Mouse (Mus musculus) heart, embryonic 10.5 days (tissue): ENCODE results near the gene 2310061I04Rik. TPM values are rescaled to one million over a fixed set of nuclear protein-coding genes. Genes with fewer than 3 reads are reported as not detected.

Experiments
- DNase-seq: peaks from one replicate; pipeline ENCODE4 v3.0.0-alpha.2; 2017; ENCODE audit warnings: low spot score
- H3K27ac ChIP-seq: fragments of 300-500 bp; sonication (generic); 2 replicates; pipeline ENCODE4 v1.5.1; 2016; ENCODE audit warnings: mild to moderate bottlenecking
- H3K27me3 ChIP-seq: fragments of 300-500 bp; sonication (generic); 2 replicates; pipeline ENCODE4 v1.6.1; 2016; ENCODE audit warnings: mild to moderate bottlenecking; ENCODE audit not compliant: poor library complexity, insufficient read depth, severe bottlenecking
- H3K36me3 ChIP-seq: fragments of 300-500 bp; sonication (generic); 2 replicates; pipeline ENCODE4 v1.6.1; 2016; ENCODE audit warnings: mild to moderate bottlenecking, moderate library complexity
- H3K4me1 ChIP-seq: fragments of 300-500 bp; sonication (generic); 2 replicates; pipeline ENCODE4 v1.6.1; 2016; ENCODE audit warnings: mild to moderate bottlenecking
- H3K4me3 ChIP-seq: fragments of 300-500 bp; sonication (generic); 2 replicates; pipeline ENCODE4 v1.5.1; 2016; ENCODE audit warnings: mild to moderate bottlenecking, moderate library complexity
- H3K9me3 ChIP-seq: fragments of 300-500 bp; sonication (generic); 2 replicates; pipeline ENCODE4 v1.6.1; 2016; ENCODE audit warnings: mild to moderate bottlenecking, moderate library complexity
- WGBS: fragments of 180-500 bp; shearing (Covaris S2); methylation state at CpG from one replicate; pipeline ENCODE4 v1.1.7; 2016; 5-methylcytosine and 5-hydroxymethylcytosine counted together
- polyA plus RNA-seq: library from polyadenylated mRNA; unstranded; fragments of >200 nt; fragmentation: Nextera tagmentation; extraction: Ambion mirVana; gene quantifications from 2 replicates; pipeline ENCODE4 v1.2.1, GENCODE M21; 2016

The 2310061I04Rik gene
- polyA plus RNA-seq, 1 experiment from 2014 or later = 26.7 TPM

DNA sequence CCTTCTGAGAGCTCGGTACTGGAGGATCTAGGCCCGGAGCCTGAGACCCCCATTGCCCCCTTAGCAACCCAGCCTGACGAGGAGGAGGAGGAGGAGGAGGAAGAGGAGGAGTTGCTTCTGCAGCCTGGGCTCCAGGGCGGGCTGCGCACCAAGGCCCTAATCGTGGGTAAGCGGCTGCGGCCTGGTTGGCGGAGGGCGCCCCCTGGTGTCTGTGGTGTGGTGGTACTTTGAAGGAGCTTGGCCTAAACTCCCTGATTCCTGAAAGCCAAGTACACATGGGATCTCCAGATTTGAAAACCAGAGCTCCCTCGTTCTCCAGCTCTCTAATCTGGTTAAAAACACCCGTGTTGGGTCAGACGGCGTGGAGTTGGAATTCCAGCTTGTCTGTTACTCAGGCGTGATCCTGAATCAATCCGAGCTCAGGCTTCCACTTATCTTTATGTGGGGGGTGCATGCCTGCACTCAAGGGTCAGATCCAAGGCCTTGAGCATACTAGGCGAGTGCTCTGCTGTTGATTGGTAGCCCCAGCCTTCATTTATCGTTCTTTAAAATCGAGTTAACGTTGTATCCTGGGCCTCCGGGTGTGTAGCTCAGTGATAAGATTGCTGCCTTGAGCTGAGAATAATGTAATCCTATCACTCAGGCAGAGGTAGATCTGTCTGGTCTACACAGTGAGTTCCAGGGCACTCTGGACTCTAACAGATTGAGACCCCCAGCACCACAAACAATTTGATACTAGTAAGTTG is 23.3 kb downstream of the 2310061I04Rik start:
- Histone ChIP-seq H3K27ac (0 out of 2 replicates have a peak overlapping the region, but pooled peaks have one; percentile 42), H3K36me3 (peaks cover 51% of the 10 kb centered on the region), H3K27me3 (no peaks in the 10 kb centered on the region), H3K9me3 (no peaks in the 10 kb centered on the region), H3K4me3 (peak overlapping the region; percentile 41), H3K4me1 (peaks cover 45% of the 10 kb centered on the region)
- WGBS = 24% methylated on average over 21 of the region's 21 CpGs
- DNase-seq = peak; percentile 93

DNA sequence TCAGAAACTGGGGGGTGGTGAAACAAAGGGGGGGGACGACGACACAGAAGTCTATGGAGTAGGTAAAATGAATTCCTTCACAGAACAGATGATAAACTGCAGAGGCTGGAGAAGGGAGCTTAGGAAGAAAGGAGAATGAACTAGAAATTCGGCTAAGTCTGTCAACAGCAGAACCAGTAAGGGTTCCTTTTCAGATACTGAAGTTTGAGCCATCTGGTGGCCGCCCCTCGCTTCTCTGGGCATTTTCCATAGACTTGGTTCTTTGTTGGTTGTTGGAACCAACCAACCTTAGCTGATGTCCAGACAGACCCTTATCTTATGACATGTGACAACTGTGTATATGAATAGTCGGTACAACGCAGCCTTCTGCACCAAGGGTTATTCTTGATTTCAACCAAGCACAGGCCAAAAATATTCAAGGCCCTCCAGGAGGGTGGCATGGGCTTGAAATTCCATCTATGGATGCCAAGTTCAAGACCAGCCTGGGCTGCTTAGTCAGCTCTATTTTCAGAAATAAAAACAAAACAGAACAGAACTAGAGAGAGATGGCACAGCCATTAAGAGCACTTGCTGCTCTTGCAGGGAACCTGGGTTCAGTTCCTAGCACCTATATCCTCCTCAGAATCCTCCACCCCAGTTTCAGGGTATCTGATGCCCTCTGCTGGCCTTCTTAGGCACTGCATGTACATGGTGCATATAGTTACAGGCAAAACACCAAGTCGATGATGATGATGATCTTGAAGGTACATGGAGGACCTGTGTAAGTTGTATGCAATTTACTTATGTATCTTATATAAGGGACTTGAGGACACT is 26.1 kb downstream of the 2310061I04Rik start:
- 66% methylated on average over 8 of the region's 8 CpGs for WGBS
- no peak for DNase-seq
- Histone ChIP-seq H3K27me3 (no peaks in the 10 kb centered on the region), H3K27ac (peak overlapping the region; percentile 93), H3K4me3 (peak overlapping the region; percentile 71), H3K36me3 (peaks cover 54% of the 10 kb centered on the region), H3K4me1 (peaks cover 65% of the 10 kb centered on the region), H3K9me3 (no peaks in the 10 kb centered on the region)

DNA sequence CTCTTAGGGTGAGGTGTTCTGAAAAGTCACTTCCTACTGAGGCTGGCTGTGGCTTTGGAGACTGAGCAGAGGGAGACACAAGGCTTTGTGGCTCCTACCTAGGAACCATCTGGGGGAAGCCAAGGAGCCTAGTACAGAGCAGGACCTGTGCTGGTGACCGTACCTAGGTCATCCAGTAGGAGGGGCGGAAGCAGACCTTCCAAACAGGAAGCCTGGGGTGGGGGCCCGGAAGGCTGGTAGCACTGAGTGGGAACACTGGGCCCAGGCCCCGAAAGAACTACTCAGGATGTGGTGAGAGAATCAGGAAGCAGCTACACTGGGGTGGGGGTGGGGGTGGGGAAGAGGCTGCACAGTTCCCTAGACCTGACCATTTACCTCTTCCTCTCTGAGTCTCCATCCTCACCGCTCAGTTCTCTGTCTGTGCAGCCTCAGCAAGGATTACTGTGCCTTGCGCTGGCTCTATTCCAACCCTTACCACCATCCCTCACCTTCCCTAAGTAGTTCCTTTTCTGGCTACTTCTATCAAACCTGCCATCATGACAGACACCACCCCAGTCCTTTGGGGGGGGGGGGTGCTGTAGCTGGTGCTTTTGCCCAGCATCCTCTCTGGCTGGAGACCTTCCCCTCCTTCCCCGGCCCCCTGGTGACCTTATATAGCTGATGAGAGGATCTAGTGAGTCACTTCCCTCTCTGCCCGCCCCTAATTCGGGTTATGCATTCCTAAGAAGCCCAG is 26.9 kb downstream of the 2310061I04Rik start:
- Histone ChIP-seq H3K27me3 (no peaks in the 10 kb centered on the region), H3K4me3 (peak overlapping the region; percentile 71), H3K27ac (peak overlapping the region; percentile 93), H3K9me3 (no peaks in the 10 kb centered on the region), H3K36me3 (peaks cover 49% of the 10 kb centered on the region), H3K4me1 (peaks cover 65% of the 10 kb centered on the region)
- no peak for DNase-seq
- 51% methylated on average over 9 of the region's 9 CpGs for WGBS

DNA sequence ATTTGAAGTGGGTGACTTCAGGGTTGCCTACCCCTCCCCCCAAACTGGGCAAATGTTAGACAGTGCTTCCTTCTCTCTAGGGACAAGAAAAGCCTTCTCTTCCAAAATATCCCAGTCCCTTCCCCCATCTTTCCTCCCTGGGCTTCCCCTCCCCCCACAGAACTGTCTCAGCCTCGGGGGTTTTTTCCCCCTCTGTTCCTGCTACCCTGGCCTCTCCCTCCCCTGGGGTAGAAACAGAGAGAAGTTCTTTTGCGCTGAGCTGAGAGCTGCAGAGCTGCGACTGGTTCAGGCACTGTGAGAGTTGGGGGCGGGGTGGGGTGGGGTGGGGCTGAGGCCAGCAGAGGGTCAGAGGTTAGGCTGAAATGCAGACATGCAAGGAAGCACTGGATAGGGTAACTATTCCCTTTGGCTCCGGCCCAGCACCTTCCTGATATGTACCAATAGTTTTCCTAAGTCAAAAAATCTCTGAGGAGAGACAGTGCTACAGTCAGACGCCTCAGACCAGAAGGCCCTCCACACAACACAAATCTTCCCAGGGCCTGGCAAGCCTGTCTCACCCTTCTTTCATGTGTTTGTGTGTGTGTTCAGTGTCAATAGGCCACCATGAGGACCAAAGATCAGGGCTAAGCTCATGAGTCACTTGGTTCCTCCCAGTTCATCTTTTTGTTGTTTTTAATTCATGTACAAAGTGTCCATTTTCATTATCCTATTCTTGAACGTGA is 27.7 kb downstream of the 2310061I04Rik start:
- peak; percentile 85 for DNase-seq
- no peaks in the 10 kb centered on the region for H3K27me3 ChIP-seq
- peaks cover 69% of the 10 kb centered on the region for H3K4me1 ChIP-seq
- WGBS = 7% methylated on average over 7 of the region's 7 CpGs
- H3K4me3 ChIP-seq = peak overlapping the region; percentile 71
- peaks cover 40% of the 10 kb centered on the region for H3K36me3 ChIP-seq
- no peaks in the 10 kb centered on the region for H3K9me3 ChIP-seq
- H3K27ac ChIP-seq = peak overlapping the region; percentile 93

DNA sequence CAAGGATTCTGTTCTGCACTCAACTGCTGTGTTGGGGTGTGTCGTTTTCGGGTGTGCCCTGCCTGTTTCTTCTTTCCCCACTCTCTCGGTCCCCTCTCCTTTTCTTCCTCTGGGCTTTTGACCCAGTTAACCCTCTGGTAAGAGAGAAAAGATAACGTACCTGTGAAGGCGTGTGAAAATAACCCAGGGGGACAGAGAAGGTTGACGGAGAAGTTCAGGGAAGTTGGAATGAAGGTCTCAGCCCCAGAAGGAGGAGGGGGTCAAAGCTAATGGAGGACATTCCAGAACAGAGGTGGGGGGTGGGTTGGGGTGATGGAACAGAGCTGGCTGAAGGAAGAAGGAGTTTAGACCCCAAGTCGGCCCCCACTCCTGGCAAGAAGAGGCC is 28.3 kb downstream of the 2310061I04Rik start:
- peaks cover 35% of the 10 kb centered on the region for H3K36me3 ChIP-seq
- H3K4me3 ChIP-seq = peak overlapping the region; percentile 71
- H3K27ac ChIP-seq = peak overlapping the region; percentile 93
- H3K4me1 ChIP-seq = peaks cover 69% of the 10 kb centered on the region
- no peaks in the 10 kb centered on the region for H3K9me3 ChIP-seq
- H3K27me3 ChIP-seq = no peaks in the 10 kb centered on the region
- DNase-seq = no peak
- WGBS = 3% methylated on average over 7 of the region's 7 CpGs

DNA sequence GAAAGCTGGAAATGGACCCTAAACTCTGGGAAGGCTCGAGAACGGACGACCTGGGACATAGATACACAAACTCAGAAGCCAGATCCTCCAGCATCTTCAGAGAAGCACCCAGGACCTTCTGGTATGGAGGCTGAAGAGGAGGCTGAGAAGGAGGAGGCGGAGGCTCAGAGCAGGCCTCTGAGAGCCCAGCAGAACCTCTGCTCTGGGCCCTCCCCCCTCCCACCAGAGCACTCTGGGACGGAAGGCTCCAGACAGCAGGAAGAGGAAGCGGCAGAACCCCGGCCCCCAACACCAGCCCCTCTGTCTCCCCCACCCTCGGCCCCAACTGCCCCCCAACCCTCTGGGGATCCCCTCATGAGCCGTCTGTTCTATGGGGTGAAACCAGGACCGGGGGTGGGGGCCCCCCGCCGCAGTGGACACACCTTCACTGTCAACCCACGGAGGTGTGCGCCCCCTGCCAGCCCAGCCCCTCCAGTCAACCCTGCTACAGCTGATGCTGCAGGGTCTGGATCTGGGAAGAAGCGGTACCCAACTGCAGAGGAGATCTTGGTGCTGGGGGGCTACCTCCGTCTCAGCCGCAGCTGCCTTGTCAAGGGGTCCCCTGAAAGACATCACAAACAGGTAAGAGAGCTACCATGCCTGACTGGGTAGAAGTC is 28.9 kb downstream of the 2310061I04Rik start:
- H3K9me3 ChIP-seq = no peaks in the 10 kb centered on the region
- H3K27me3 ChIP-seq = no peaks in the 10 kb centered on the region
- peaks cover 66% of the 10 kb centered on the region for H3K4me1 ChIP-seq
- 28% methylated on average over 17 of the region's 17 CpGs for WGBS
- H3K4me3 ChIP-seq = peak overlapping the region; percentile 71
- H3K27ac ChIP-seq = peak overlapping the region; percentile 93
- no peak for DNase-seq
- H3K36me3 ChIP-seq = peaks cover 30% of the 10 kb centered on the region

DNA sequence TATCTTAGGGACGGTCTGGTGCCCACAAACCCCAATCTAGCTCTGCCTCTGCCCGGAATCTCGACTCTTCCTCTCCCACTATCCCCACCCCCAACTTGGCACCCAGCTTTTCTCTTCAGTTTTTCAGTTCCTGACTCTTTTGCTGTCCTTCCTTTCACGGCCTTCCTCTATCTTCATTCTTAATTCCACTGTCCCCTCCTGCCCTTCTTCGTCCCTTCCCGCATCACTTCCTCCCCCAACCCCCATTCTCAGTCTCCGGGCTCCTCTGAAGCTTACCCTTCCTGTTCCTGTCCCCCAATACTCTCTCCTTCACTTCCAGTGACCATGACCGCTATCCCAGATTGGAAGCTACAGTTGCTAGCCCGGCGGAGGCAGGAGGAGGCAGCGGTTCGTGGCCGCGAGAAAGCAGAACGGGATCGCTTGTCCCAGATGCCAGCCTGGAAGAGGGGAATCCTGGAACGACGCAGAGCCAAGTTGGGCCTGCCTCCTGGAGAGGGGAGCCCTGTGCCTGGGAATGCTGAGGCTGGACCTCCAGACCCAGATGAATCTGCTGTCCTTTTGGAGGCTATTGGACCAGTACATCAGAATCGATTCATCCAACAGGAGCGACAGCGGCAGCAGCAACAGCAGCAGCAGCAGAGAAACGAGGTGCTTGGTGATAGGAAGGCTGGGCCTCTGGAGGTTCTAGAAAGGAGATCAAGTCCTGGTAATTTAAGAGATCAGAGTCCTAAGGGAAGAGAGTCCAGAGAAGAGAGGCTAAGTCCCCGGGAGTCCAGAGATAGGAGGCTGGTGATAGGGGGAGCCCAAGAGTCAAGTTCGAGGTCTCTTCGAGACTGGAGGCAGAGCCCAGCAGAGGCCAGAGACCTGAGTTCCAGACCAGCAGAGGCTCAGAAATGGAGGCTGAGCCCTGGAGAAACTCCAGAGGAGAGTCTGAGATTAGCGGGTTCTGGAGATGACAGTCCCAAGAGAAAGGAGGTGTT is 30.0 kb downstream of the 2310061I04Rik start:
- Histone ChIP-seq H3K27ac (peak overlapping the region; percentile 93), H3K36me3 (peaks cover 23% of the 10 kb centered on the region), H3K4me3 (peak overlapping the region; percentile 71), H3K4me1 (peaks cover 62% of the 10 kb centered on the region), H3K9me3 (no peaks in the 10 kb centered on the region), H3K27me3 (no peaks in the 10 kb centered on the region)
- WGBS = 8% methylated on average over 26 of the region's 26 CpGs
- DNase-seq = peak; percentile 75

DNA sequence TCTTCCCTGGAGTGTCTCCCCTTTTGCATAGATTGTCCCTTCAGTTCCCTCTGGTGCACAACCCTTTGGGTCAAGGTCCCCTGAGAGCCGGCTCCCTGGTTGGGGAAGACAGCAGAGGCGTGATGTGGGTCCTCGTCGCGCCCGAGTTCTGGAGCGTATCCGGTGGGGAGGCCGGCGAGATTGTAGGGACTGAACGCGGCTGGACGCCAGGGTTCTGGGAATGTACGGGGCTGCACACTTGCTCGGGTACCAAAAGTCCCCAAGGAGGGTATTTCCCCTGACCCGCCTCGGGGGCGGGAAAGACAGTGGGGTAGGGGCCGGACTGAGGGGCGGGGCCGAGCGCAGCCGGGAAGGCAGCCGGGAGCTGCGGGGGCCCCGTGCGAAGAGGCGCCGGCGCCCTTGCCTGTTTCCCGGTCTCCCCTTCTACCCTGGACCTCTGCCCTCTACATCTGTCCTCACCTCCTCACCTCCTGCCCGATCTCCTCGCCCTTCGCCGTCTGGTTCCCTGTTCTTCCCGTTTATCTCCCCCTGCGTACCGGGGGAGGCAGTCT is 30.9 kb downstream of the 2310061I04Rik start:
- H3K9me3 ChIP-seq = no peaks in the 10 kb centered on the region
- H3K36me3 ChIP-seq = peaks cover 19% of the 10 kb centered on the region
- under 1% methylated on average over 35 of the region's 38 CpGs for WGBS
- peak; percentile 87 for DNase-seq
- H3K27me3 ChIP-seq = no peaks in the 10 kb centered on the region
- H3K4me1 ChIP-seq = peaks cover 62% of the 10 kb centered on the region
- H3K4me3 ChIP-seq = peak overlapping the region; percentile 71
- peak overlapping the region; percentile 93 for H3K27ac ChIP-seq

DNA sequence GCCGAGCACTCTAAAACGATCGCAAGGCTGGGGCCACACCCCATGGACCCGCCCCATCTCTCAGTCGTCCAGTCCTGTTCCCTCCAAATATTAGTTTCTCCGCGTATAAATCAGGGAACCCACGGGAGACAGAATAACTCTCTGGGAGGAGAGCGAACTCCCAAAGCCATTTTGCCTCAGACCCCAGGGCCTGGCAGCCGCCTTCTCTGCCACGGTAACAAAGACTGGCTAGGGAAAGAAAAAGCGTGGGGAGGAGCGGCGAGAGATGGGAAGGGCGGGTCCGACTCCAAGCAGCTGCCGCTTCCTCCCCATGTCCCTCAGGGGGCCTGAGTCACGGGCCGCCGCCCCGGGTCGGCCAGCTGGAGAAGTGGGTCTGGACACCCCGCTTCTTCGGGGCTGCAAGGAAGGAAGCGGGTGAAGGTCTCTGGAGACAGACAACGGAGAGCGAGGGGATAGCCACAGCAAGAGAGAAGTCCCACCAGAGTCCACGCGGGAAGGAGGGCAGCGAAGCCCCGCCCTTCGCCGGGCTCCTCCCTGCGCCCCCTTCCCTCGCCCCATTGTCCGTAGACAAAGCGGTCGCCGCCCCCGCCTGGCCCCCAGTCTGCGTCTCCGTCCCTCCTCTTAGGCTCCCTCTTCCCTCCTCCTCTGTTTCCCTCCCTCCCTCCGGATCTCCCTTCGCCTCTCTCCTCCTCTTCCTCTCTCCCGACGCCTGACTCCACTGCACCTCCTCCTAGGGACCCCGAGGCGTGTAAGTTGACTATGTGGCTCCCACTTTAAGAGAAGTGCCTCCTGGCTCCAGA is 31.6 kb downstream of the 2310061I04Rik start, which contains the start of gene Ppp1r18:
Gene Ppp1r18, plus strand, starts transcription at position 113 of the 800 bp plus-strand sequence.
- H3K4me3 ChIP-seq = peak within 1 kb of the TSS; percentile 71
- H3K36me3 ChIP-seq = peaks cover 12% of the 10 kb centered on the region
- H3K27me3 ChIP-seq = no peaks in the 10 kb centered on the region
- H3K27ac ChIP-seq = peak within 1 kb of the TSS; percentile 93
- DNase-seq = peak; percentile 93
- under 1% methylated on average over 45 of the region's 48 CpGs for WGBS
- H3K4me1 ChIP-seq = peaks cover 61% of the 10 kb centered on the region
- H3K9me3 ChIP-seq = no peaks in the 10 kb centered on the region

DNA sequence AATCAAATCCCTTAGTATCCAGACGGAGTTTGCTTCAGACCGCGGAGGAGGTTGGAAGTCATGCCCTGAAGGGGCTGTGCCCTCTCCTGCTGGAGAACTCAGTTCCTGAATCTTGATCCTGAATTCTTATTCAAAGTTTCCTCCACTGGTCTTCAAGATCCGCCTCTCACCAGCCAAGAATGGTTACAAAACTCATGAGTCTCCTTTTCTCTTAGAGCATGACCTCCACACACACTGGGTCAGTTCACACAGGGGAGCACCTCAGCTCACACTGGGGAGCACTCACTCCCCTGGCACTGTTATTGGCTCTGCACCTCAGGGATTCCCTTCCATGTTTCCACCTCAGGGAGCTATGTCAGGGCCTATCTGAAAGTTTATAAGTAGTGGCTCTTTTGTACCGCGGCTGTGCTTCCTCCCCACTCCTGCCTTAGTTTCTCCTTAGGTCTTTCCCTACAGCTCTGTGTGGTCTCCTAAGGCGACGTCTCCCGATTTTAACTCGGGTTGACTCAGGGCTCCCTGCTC is 32.3 kb downstream of the 2310061I04Rik start:
- WGBS = 25% methylated on average over 10 of the region's 10 CpGs
- Histone ChIP-seq H3K4me1 (peaks cover 57% of the 10 kb centered on the region), H3K27ac (peak overlapping the region; percentile 93), H3K27me3 (no peaks in the 10 kb centered on the region), H3K36me3 (peaks cover 7% of the 10 kb centered on the region), H3K4me3 (peak overlapping the region; percentile 71), H3K9me3 (no peaks in the 10 kb centered on the region)
- DNase-seq = no peak
